Mouse (Mus musculus) E14TG2a.4 (cell line): ENCODE results near the gene Xrcc6.
A peak's percentile ranks its signal among the peaks of the same experiment; 100 is the strongest.

ENCODE experiments used
- H3K27me3 ChIP-seq: 2 replicates; pipeline ENCODE4 v1.6.1; 2014; ENCODE audit warnings: low read length, control low read depth; ENCODE audit not compliant: insufficient read depth
- H3K36me3 ChIP-seq: 2 replicates; pipeline ENCODE4 v1.6.1; 2014; ENCODE audit warnings: low read length, control low read depth; ENCODE audit not compliant: insufficient read depth
- H3K4me1 ChIP-seq: replicated peaks from 2 replicates; pipeline ENCODE4 v1.6.1; 2014; ENCODE audit warnings: low read depth, low read length, control low read depth
- H3K4me3 ChIP-seq: replicated peaks from 2 replicates; pipeline ENCODE4 v1.5.1; 2014; ENCODE audit warnings: mild to moderate bottlenecking, low read length
- H3K9me3 ChIP-seq: 2 replicates; pipeline ENCODE4 v1.6.1; 2014; ENCODE audit warnings: low read length, control low read depth
- CTCF ChIP-seq: conservative IDR thresholded peaks from 2 replicates; pipeline ENCODE4 v1.5.1; 2014; ENCODE audit warnings: low read length
- NANOG ChIP-seq: IDR thresholded peaks from 2 replicates; pipeline ENCODE4 v1.6.1; 2014; ENCODE audit warnings: borderline replicate concordance, low read length, mixed read lengths
- POU5F1 ChIP-seq: IDR thresholded peaks from 2 replicates; pipeline ENCODE4 v1.6.1; 2014; ENCODE audit warnings: low read length, borderline replicate concordance

Xrcc6 gene

DNA sequence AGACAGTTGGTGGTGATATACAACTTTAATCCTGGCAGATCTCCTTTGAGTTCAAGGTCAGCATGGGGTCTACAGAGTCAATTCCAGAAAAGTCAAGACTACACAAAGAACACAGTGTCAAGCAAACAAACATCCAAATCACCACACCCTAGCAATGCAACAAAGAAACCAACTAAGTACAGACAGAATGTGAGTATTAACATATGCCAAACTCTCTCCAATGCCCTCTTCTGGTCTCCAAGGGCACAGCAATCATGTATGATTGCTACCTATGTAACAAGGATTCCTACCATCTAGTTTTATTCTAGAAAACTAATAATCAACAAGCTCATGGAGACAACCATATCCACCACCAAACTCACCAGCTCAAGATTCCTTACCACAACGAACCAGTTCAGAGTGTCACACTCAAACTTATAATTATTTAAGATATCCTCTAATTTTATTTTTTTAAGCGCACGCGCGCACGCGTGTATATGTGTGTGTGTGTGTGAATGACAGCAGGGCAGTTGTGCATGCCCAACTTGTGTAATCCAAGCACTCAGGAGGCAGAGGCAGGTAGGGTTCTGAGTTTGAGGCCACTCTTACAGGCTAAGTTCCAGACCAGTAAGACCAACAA lies 56.6 kb downstream of the Xrcc6 start:
- no peaks in the 10 kb centered on the region for H3K9me3 ChIP-seq
- H3K27me3 ChIP-seq: no peaks in the 10 kb centered on the region
- peaks cover 58% of the 10 kb centered on the region for H3K36me3 ChIP-seq
- peaks cover 61% of the 10 kb centered on the region for H3K4me1 ChIP-seq
- TF ChIP-seq NANOG: no peak
- TF ChIP-seq POU5F1: no peak
- TF ChIP-seq CTCF: peak; percentile 35
- peak overlapping the region; percentile 14; the same call in 1 of the 2 replicates for H3K4me3 ChIP-seq

DNA sequence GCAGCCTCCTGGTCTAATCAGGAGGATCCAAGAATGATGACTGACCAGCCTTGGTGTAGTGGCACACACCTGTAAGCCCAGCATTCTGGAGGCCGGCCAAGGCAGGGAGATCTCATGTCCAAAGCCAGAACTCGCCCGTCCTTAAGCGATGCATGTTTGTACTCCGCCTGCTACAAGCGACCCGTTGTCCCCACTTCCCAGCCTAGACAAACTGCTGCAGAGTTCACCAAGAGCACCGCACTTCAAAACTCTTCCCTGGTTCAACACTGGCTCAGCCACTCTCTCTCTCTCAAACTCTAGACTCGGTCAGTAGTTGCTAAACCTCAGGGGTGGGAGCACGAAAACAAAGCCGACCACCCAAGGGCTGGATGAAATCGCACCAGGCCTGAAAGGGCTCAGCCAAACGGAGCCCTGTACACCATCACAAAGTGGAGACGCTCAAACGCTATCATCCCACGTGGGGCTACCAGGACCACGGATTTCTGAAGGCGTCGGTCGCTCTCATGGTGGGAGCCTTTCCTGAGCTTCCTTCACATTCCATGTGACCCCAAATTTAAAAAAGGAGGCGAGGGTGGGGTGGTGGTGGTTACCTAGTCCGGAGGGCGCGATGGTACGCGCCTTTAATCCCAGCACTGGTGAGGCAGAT lies 58.7 kb downstream of the Xrcc6 start:
- no peak for TF ChIP-seq POU5F1
- TF ChIP-seq NANOG: no peak
- no peak for TF ChIP-seq CTCF
- no peaks in the 10 kb centered on the region for H3K27me3 ChIP-seq
- peaks cover 45% of the 10 kb centered on the region for H3K4me1 ChIP-seq
- peak overlapping the region; percentile 100 for H3K4me3 ChIP-seq
- peaks cover 39% of the 10 kb centered on the region for H3K36me3 ChIP-seq
- no peaks in the 10 kb centered on the region for H3K9me3 ChIP-seq

DNA sequence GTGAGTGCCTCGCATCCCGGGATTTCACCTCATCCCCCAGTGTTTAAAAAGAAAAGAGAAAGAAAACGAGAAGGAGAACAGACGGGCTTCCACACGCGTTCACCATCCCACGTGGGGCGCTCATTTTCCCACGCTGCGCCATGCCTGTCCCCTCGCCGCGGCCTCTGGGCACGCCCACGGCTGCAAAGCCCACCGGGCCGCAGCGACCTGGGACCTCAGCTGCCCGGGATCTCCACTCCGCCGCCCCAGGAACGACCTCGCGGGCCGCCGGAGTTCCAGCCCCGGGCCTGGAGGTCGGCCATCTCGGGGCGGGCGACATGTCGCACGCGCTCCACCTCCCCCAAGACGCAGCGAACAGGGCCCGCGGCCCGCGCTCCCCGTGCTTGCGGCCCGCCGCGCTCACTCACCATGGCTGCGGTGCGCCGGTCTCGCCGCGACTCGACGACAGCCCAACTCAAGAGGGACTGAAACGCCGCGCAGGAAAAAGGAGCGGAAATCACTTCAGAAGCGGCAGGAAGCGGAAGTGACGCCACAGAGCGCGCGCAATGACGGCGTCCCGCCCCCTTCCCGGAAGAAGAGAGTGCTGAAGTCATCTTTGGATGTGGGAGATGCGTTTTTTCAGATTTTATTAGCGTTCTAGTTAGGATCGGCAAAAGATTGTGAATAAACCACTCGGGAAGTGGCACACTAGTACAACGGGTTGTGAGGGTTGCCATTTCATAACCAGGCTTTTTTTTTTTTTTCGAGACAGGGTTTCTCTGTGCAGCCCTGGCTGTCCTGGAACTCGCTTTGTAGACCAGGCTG lies 59.6 kb downstream of the Xrcc6 start, which contains the start of gene Snu13:
Gene Snu13, minus strand, starts transcription at position 519 of the 804 bp plus-strand sequence.
- peaks cover 36% of the 10 kb centered on the region for H3K36me3 ChIP-seq
- TF ChIP-seq NANOG (no peak), POU5F1 (no peak), CTCF (no peak)
- peaks cover under 1% of the 10 kb centered on the region; the same call in 1 of the 2 replicates for H3K27me3 ChIP-seq
- peaks cover 44% of the 10 kb centered on the region for H3K4me1 ChIP-seq
- H3K9me3 ChIP-seq: no peaks in the 10 kb centered on the region
- H3K4me3 ChIP-seq: peak within 1 kb of the TSS; percentile 100

DNA sequence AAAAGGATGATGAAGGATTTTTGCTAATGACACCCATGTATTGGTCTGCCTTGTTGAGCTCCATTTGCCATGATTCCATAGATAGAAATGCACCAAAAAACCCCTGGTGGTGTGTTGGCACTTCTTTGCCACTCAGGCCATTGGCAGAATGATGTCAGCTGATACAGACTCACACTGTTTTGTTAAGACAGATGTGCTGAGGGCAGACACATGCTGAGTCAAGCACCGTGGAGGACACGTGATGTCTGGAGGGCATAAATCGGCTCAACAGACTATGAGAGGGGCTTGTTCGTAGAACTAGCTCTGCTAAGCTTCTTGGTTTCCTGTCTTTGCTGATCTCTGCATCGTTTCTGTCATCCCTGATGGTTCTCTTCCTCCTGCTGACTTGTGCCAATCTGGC lies 64.9 kb downstream of the Xrcc6 start:
- TF ChIP-seq NANOG: no peak
- TF ChIP-seq CTCF: no peak
- TF ChIP-seq POU5F1: no peak
- Histone ChIP-seq H3K4me1 (peaks cover 6% of the 10 kb centered on the region), H3K27me3 (peaks cover 19% of the 10 kb centered on the region), H3K4me3 (no peak overlapping the region), H3K9me3 (no peaks in the 10 kb centered on the region), H3K36me3 (no peaks in the 10 kb centered on the region)

DNA sequence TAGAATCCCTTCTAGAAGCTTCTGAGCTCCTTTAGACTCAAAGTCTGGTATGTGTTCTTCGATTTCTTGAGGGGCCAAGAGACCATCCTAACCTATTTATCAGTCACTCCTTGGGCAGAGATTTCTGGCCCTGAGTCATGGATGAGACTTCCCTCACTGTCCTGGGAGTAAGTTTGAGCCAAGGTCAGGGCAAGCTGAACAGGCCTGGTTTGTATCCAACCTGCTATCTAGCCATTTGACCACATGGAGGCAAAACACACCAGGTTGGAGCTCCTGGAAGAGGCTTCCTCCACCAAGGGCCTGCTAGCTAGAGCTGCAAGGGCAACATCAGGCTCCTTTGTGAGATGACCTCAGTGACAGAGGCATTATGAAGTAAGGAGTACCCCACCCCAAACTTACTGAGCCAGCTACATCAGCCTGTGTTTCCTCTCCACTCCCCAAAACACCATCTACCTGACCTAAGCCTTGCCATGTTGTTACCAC lies 71.1 kb downstream of the Xrcc6 start, which contains the start of gene 4930407I10Rik:
Gene 4930407I10Rik, plus strand, starts transcription at position 433 of the 483 bp plus-strand sequence.
- Histone ChIP-seq H3K4me1 (no peaks in the 10 kb centered on the region), H3K36me3 (no peaks in the 10 kb centered on the region), H3K4me3 (no peak within 1 kb of the TSS), H3K27me3 (peaks cover 53% of the 10 kb centered on the region), H3K9me3 (no peaks in the 10 kb centered on the region)
- TF ChIP-seq CTCF (no peak), POU5F1 (no peak), NANOG (no peak)

DNA sequence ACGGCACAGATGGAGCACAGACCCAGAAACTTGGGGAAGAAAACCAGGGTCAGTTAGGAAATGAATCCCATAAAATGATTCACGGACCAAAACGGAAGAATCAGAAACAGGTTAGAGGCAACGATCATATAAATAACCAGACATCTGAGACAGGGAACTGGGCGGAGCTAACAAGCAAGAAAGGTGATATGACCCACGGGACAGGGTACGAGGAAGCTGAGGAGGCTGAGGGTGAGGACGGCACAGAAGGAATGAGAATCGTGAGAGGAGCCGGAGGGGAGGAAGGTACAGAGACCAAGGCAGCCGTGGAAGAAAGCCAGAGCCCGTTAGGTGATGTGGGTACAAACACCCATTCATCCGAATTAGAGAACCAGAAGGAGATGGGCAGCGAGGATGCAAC lies 76.3 kb downstream of the Xrcc6 start:
- no peak for TF ChIP-seq POU5F1
- no peak for TF ChIP-seq CTCF
- TF ChIP-seq NANOG: no peak

DNA sequence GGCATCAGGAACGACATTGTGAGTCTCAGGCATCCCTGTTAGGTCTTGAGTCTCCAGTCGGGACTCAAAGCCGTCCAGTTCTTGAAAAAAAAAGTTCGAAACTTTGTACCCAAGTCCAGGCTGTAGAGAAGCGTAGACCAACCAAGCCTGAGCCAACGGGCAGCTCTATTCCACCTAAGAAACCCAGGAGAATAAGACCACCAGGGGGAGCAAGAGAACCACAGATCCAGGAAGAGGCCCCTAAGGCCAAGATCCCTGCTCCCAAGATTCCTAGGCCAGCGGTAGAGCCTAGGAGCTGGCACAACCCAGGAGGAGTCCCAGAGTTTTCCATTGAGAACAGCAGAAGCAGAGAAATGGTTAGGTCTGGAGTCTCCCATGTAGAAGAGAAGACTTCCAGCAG lies 77.9 kb downstream of the Xrcc6 start:
- Histone ChIP-seq H3K9me3 (peaks cover 7% of the 10 kb centered on the region; the same call in 1 of the 2 replicates), H3K27me3 (peaks cover 98% of the 10 kb centered on the region), H3K36me3 (no peaks in the 10 kb centered on the region), H3K4me1 (peaks cover 19% of the 10 kb centered on the region), H3K4me3 (no peak overlapping the region)
- no peak for TF ChIP-seq NANOG
- peak; percentile 81 for TF ChIP-seq CTCF

More for the DNA sequence above, 76.3 kb downstream of the Xrcc6 start:
- Histone ChIP-seq H3K27me3 (peaks cover 96% of the 10 kb centered on the region), H3K4me1 (peaks cover 13% of the 10 kb centered on the region), H3K36me3 (no peaks in the 10 kb centered on the region), H3K9me3 (no peaks in the 10 kb centered on the region), H3K4me3 (no peak overlapping the region)

DNA sequence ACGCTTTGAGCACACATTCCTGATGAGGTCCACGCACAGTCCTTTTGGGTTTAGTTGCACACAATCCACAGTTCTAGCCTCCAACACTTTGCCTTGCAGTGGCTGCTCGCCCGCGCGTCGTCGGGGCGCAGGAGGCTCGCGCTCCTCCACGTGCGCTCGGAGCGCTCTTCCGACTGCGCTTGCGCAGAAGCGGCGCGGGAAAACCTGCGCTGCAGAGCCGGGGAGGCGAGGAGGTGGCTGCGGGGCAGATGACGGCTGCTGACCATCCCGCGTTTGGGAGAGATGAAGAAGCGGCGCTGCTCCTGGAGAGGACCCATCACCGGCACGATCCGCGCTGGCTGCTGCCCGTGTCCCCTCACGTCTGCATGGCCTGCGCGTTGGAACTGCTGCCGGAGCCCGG lies 82.3 kb downstream of the Xrcc6 start, which contains the start of gene Mei1:
Gene Mei1, plus strand, starts transcription at position 99 of the 400 bp plus-strand sequence.
- peaks cover 10% of the 10 kb centered on the region; the same call in 1 of the 2 replicates for H3K9me3 ChIP-seq
- peaks cover 87% of the 10 kb centered on the region for H3K27me3 ChIP-seq
- H3K36me3 ChIP-seq: no peaks in the 10 kb centered on the region
- peaks cover 25% of the 10 kb centered on the region for H3K4me1 ChIP-seq
- H3K4me3 ChIP-seq: peak within 1 kb of the TSS; percentile 65
- TF ChIP-seq NANOG (no peak), CTCF (no peak), POU5F1 (no peak)
